Mouse (Mus musculus) megakaryocyte progenitor cell, adult 5-6 weeks (primary cell): ENCODE measurements at regions not wholly inside any gene's neighbourhood (a gene's known extent, or its start where the extent isn't known, plus 50 kb on each side); places are given as distances from the start of the nearest gene placed in this dataset.

ENCODE experiments used
- ATAC-seq: replicated peaks from 2 replicates; pipeline ENCODE4 v1.8.0; 2016; ENCODE audit warnings: mild to moderate bottlenecking, moderate TSS enrichment, inconsistent platforms; ENCODE audit not compliant: poor library complexity

- ATAC-seq: no peak
Observed at GRCm38 (mm10) chr8:82702044-82702443, 71.9 kb downstream of the Zfp330 start.

- ATAC-seq: peak; percentile 75
Observed at GRCm38 (mm10) chr8:82700471-82700870, 73.5 kb downstream of the Zfp330 start.

GRCm38 (mm10) chr8:82699221-82699620 is 74.7 kb downstream of the Zfp330 start:
- no peak for ATAC-seq

GRCm38 (mm10) chr8:82698071-82698470 is 75.9 kb downstream of the Zfp330 start:
- no peak for ATAC-seq

GRCm38 (mm10) chr8:82693086-82693485 is 80.9 kb downstream of the Zfp330 start:
- no peak for ATAC-seq

DNA sequence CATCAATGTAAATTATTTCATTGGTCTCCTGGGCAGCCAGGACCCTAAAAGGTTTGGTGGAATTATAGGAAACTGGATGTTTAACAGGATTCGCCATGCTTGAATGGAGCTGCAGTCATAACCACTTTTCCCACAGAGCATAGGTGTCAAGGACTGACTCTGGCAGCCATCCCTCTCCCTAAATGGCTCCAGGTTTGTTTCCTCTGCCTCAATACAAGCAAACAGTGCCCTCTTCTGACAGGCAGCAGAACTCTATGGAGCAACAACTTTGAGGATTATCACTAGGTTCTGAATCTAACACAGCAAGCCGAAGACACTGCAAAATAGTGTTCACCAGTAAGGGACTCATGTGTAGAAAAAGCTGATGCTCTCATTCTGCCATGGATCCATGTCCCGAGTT is 84.6 kb downstream of the Zfp330 start:
- ATAC-seq: peak; percentile 60

DNA sequence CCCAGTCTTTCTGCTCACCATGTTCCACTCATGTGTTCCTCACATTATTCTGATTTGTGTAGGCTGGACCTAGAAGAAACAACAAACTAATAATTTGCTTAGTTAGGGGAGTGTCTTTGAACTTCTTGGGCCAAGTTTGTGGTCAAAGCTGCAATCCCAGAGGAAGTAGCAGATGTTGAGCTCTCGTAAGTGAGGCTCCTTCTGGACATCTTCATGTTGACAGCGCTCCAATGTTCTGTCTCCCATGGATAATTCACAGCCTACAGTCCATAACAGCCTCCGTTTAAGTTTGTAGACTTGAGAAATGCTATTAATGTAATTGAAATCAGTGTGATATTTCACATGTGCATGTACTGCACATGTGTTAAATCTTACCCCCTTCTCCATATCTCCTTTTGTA is 88.0 kb downstream of the Zfp330 start:
- ATAC-seq: no peak

- ATAC-seq: no peak
Observed at GRCm38 (mm10) chr8:82678793-82679192, 95.2 kb downstream of the Zfp330 start.

DNA sequence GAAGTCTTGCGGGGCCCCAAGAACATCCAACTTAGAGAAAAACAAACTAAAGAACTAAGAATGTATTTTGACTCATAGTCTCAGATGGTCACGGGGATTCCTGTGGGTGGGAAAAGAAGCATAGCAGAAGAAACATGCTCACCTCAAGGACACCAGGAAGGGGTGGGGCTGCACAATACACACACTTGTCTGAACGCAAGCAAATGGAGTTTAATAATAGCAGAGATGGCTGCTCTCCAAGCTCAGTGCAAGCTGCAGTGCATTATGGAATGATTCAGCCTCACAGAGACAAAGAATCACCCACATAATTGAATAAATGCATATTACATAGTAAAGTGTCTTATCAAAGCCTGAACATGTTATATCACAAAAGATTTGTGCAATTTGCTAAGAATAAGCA is 96.2 kb downstream of the Zfp330 start:
- no peak for ATAC-seq

DNA sequence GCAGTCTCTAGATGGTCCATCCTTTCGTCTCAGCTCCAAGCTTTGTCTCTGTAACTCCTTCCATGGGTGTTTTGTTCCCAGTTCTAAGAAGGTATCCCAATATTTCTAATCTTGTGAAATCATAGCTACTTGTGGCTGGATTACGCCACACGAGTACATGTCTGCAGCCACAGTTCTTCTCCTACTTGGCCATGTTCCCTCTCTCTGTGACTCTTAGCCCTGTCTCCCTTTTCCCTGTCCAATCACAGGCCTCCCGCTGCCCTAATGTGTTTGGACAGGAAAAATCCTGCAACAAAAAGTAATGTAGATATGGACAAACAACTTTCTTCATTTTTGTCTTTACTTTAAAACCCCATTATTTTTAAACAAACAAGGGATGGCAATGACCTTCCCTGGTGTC is 104.7 kb downstream of the Zfp330 start:
- ATAC-seq: no peak

DNA sequence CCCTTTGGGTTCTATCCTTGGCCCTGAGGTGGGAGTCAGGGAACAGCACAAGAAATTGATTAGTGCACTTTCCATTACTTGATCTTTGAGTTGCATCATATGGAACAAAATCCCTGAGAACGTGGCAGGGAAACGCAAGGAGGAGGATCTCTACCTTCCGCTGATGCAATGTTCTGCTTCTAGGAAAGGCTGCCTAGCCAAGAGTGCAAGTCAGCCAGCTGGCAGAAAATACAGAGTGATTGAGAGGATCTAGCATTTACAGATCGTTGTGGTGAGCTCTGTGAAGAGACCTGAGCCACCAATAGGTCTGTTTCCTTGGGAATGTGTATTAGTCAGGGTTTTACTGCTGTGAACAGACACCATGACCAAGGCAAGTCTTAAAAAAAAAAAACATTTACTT is 108.8 kb downstream of the Zfp330 start:
- no peak for ATAC-seq

DNA sequence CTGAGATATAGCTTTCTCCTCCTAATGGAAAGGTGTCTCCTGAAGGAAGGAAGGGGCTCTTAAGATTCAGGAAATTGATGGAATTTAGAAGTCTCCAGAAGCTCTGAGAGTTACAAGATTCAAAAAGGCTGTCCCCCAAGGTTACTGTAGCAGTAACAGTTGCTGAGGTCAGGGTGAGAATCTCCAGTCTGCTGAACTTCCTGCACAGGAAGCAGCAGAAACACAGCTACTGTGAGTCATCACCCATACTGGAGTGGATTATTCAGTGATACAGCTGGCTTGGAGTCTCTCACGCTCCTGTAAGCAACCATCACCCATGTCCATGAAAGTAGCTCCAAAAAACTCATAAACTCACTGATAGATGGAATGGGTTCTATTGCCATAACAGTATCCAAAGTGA is 133.5 kb downstream of the Zfp330 start:
- ATAC-seq: no peak

DNA sequence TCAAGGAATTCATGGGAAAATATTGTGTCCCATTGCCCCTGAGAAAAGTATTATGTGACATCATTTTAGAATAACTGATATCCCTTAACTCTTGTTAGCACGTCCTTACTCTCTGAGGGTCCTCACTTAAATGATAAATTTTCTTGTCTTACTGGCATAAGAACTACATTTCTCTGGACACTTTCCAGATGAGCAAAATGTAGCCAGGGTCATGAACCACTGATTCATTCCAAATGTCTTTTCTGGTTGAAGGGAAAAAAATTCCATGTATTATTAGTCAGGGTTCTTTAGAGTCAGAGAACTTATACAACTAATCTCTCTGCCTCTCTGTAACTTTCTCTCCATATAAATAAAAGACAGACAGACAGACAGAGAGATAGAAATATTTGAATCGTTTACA is 143.5 kb downstream of the Zfp330 start:
- ATAC-seq: no peak

DNA sequence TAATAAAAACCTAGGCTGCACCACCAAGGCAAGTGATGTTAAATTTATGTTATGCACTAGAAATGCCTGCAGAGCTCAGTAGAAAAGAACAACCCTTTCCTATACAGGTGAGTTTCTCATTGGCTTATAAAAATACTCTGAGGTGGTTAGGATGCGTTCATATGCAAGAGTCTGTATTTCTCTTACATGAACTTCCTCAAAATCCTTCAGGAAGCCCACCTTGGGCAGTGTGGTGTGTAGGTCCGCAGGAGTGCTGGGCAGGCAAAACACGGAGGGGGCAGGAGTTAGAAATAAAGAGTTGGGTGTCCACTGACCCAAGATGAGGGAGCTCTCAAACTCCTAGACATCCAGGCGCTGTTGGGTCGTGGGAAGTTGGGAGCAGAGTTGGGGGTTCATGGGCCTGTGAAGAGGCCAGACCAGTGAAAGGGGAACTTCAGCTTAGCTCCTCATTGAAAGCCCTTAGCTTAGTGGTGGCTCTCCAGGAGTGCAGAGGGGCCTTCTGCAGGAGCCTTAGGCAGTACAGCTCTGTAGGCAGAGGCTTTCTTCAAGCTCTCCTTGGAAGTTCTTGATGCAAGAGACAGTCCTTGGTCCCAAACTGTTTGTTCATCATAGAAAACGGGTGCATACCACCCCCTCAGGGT is 150.0 kb downstream of the Zfp330 start:
- ATAC-seq: peak; percentile 69

DNA sequence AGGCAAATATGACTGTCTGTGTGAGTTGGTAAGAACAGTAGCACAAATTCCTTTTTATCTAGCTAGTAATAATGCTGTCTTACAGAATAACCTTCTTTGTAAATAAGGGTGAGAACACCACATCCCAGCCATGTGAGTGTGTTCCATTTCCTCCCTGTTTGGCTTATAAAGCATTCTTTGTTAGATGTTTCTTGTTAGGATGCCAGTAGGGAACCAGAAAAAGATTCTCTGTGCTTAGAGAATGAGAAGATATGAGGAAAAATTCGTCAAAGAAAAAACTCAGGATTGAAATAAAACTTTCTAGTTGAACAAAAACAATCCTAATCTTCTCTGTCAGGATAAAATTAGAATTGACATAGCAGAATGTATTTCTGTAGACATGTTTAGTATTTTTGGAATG is 155.3 kb downstream of the Zfp330 start:
- ATAC-seq: no peak

GRCm38 (mm10) chr8:82601556-82601955 is 172.4 kb downstream of the Zfp330 start:
- no peak for ATAC-seq

GRCm38 (mm10) chr8:82573434-82573833 is 170.4 kb upstream of the Il15 start:
- ATAC-seq: no peak

- no peak for ATAC-seq
Observed at GRCm38 (mm10) chr8:82538121-82538520, 135.1 kb upstream of the Il15 start.

- peak; percentile 44; the same call in 1 of the 2 replicates for ATAC-seq
Observed at GRCm38 (mm10) chr8:82529153-82529552, 126.1 kb upstream of the Il15 start.

- ATAC-seq: no peak
Observed at GRCm38 (mm10) chr8:82523866-82524265, 120.8 kb upstream of the Il15 start.

GRCm38 (mm10) chr8:82498496-82498895 is 95.5 kb upstream of the Il15 start:
- no peak for ATAC-seq

DNA sequence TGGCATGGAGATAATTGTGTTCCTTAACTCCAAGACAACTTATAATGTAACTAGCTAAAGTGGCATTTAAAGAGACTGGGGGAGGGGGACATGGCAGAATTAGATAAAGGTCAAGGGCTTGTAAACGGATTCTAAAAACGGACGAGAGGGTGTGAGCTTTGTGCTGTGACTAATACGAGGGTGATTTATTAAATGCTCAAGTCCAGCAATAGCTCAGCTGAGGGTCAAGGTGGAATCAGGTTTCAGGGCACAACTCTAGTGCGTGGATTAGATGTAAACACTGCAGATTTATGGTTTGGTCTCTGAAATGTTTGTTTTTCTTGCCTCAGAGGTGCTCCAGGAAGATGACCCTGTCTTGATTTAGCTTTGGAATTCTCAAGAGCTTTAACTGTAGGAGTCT is 74.8 kb upstream of the Il15 start:
- no peak for ATAC-seq

GRCm38 (mm10) chr8:82477426-82477769 is 74.4 kb upstream of the Il15 start:
- no peak for ATAC-seq
